Mouse (Mus musculus): ENCODE data around the gene Tut1.

- TF ChIP-seq POLR2A (IDR thresholded peaks at IDR 0.05; ENCODE audit: borderline replicate concordance, insufficient read depth, low read length) = no peak
- TF ChIP-seq CTCF (IDR thresholded peaks at IDR 0.05; ENCODE audit: borderline replicate concordance, insufficient read depth, low read depth, low read length) = peak; percentile 67
These were observed 39.4 kb downstream of the Tut1 start for GRCm38 (mm10) chr19:8992769-8993624.
